Mouse (Mus musculus) inflammation-experienced regulatory T-cells, adult 16 weeks (primary cell): ENCODE measurements around the gene Igbp1b. TPM values are rescaled to one million over a fixed set of nuclear protein-coding genes. Genes with fewer than 3 reads are reported as not detected.

Experiments used
- polyA plus RNA-seq: library from polyadenylated mRNA; unstranded; fragments of 100-300 nt; shearing (Covaris generic); gene quantifications from one replicate; pipeline ENCODE4 v1.2.1, GENCODE M21; 2017

Igbp1b gene
- not detected for polyA plus RNA-seq

DNA sequence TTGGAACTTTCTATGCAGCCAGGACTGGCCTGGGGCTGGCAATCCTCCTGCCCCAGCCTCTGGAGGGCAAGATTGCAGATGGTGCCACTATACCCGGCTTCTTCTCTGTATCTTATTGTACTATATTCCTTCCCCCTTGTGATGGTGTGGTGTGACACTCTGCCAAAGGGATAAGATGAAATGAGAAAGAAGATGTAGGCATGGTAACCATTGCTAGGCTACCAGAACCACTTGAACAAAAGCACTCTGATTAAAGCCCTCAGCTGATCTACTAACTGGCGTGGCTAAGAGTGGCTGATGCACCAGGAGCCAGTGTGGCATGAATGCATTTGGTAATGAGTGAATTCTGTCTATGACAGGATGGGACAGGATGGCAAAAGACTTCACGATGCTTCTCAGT is at the start of gene Igbp1b:
Gene Igbp1b, minus strand, starts transcription at position 29 of the 400 bp plus-strand sequence.

Other genes starting within 250 kb of the Igbp1b start
- gene Lmo3, start 76.6 kb downstream of the Igbp1b start, polyA plus RNA-seq: not detected